Mouse (Mus musculus) testis, adult 2 months (tissue): ENCODE data around the gene Hectd4.

Source experiments
- CTCF ChIP-seq: fragments of 200-500 bp; IDR thresholded peaks from 2 replicates; pipeline ENCODE4 v1.5.1; 2012; ENCODE audit warnings: low read depth, mild to moderate bottlenecking, inconsistent platforms, low read length, moderate library complexity; ENCODE audit not compliant: control insufficient read depth, insufficient read depth, insufficient replicate concordance
- POLR2A ChIP-seq: fragments of 200-500 bp; IDR thresholded peaks from 2 replicates; pipeline ENCODE4 v1.6.1; 2012; ENCODE audit warnings: low read depth, mild to moderate bottlenecking, inconsistent platforms, low read length, moderate library complexity; ENCODE audit not compliant: control insufficient read depth

DNA sequence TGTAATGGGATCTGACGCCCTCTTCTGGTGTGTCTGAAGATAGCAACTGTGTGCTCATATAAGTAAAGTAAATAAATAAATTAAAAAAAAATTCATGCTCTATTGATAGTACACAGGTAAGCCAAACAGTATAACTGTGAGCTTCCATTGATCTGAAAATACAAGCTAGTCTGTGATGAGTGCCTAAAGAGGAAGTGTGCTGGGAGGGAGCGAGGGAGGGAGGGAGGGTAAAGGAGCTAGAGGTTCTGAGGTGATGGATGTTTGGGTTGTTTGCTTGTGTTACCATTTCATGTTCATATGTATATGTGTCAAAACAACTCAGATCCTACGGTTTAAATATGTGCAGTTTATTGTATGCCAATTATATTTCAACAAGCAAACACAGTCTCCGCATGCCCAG, 6.8 kb downstream of the Hectd4 start:
- no peak for TF ChIP-seq CTCF
- no peak for TF ChIP-seq POLR2A
